Mouse (Mus musculus): ENCODE measurements around the gene Trim66. TPM values are rescaled to one million over a fixed set of nuclear protein-coding genes. Genes with fewer than 3 reads are reported as not detected.

The Trim66 gene
- polyA plus RNA-seq (2015; fragmentation: Nextera tagmentation; extraction: Ambion mirVana) = 0.04 and 0.11 TPM in 2 replicates

- Histone ChIP-seq H3K36me3 (no peaks in the 10 kb centered on the region), H3K4me2 (no peak within 1 kb of the TSS), H3K9ac (no peak within 1 kb of the TSS), H3K4me1 (peaks cover 10% of the 10 kb centered on the region; the same call in 1 of the 2 replicates), H3K9me3 (no peaks in the 10 kb centered on the region), H3K4me3 (no peak within 1 kb of the TSS), H3K27me3 (no peaks in the 10 kb centered on the region), H3K27ac (no peak within 1 kb of the TSS)
- ATAC-seq (ENCODE audit: insufficient number of reproducible peaks, low FRiP score, low TSS enrichment, low read depth) = no peak
- WGBS = 86% methylated on average over 4 of the region's 4 CpGs
Measured at GRCm38 (mm10) chr7:109508034-109508433, at the start of gene Trim66. TSS of gene Trim66 (minus strand) at chr7:109508134.

GRCm38 (mm10) chr7:109546726-109547125 is 38.8 kb upstream of the Trim66 start:
- Histone ChIP-seq H3K27ac (no peak overlapping the region), H3K36me3 (peaks cover 48% of the 10 kb centered on the region), H3K4me3 (no peak overlapping the region)

GRCm38 (mm10) chr7:109546186-109546585 is 38.3 kb upstream of the Trim66 start:
- H3K4me2 ChIP-seq = no peak overlapping the region
- ATAC-seq (ENCODE audit: insufficient number of reproducible peaks, low FRiP score, low TSS enrichment, low read depth) = no peak
- no peaks in the 10 kb centered on the region for H3K9me3 ChIP-seq
- H3K27me3 ChIP-seq = no peaks in the 10 kb centered on the region
- 76% methylated on average over 2 of the region's 2 CpGs for WGBS
- no peak overlapping the region for H3K9ac ChIP-seq
- no peak overlapping the region for H3K27ac ChIP-seq
- H3K36me3 ChIP-seq = peaks cover 52% of the 10 kb centered on the region
- peaks cover 9% of the 10 kb centered on the region; the same call in 1 of the 2 replicates for H3K4me1 ChIP-seq
- no peak overlapping the region for H3K4me3 ChIP-seq

More at GRCm38 (mm10) chr7:109546726-109547125, 38.8 kb upstream of the Trim66 start:
- H3K27me3 ChIP-seq = no peaks in the 10 kb centered on the region
- WGBS = 87% methylated on average over 5 of the region's 5 CpGs
- ATAC-seq (ENCODE audit: insufficient number of reproducible peaks, low FRiP score, low TSS enrichment, low read depth) = no peak
- no peak overlapping the region for H3K4me2 ChIP-seq
- H3K4me1 ChIP-seq = peaks cover 9% of the 10 kb centered on the region; the same call in 1 of the 2 replicates
- no peak overlapping the region for H3K9ac ChIP-seq
- H3K9me3 ChIP-seq = no peaks in the 10 kb centered on the region

GRCm38 (mm10) chr7:109545255-109545993 is 37.5 kb upstream of the Trim66 start:
- no peak overlapping the region for H3K9ac ChIP-seq
- H3K27me3 ChIP-seq = no peaks in the 10 kb centered on the region
- peaks cover 9% of the 10 kb centered on the region; the same call in 1 of the 2 replicates for H3K4me1 ChIP-seq
- no peak overlapping the region for H3K4me2 ChIP-seq
- peaks cover 55% of the 10 kb centered on the region for H3K36me3 ChIP-seq
- H3K9me3 ChIP-seq = no peaks in the 10 kb centered on the region
- WGBS = 74% methylated on average over 10 of the region's 10 CpGs
- ATAC-seq (ENCODE audit: insufficient number of reproducible peaks, low FRiP score, low TSS enrichment, low read depth) = no peak
- H3K4me3 ChIP-seq = no peak overlapping the region
- H3K27ac ChIP-seq = peak overlapping the region; percentile 63

GRCm38 (mm10) chr7:109544792-109545191 is 36.9 kb upstream of the Trim66 start:
- WGBS = 81% methylated on average over 5 of the region's 5 CpGs
- Histone ChIP-seq H3K27ac (peak overlapping the region; percentile 63), H3K9me3 (no peaks in the 10 kb centered on the region), H3K27me3 (no peaks in the 10 kb centered on the region), H3K4me2 (no peak overlapping the region), H3K4me1 (peaks cover 9% of the 10 kb centered on the region; the same call in 1 of the 2 replicates), H3K36me3 (peaks cover 54% of the 10 kb centered on the region), H3K4me3 (no peak overlapping the region), H3K9ac (no peak overlapping the region)
- no peak for ATAC-seq (ENCODE audit: insufficient number of reproducible peaks, low FRiP score, low TSS enrichment, low read depth)

GRCm38 (mm10) chr7:109542364-109542628 is 34.4 kb upstream of the Trim66 start:
- H3K27ac ChIP-seq = no peak overlapping the region
- H3K4me1 ChIP-seq = peaks cover 9% of the 10 kb centered on the region; the same call in 1 of the 2 replicates
- no peak overlapping the region for H3K9ac ChIP-seq
- H3K36me3 ChIP-seq = peaks cover 51% of the 10 kb centered on the region
- no peak for ATAC-seq (ENCODE audit: insufficient number of reproducible peaks, low FRiP score, low TSS enrichment, low read depth)
- no peaks in the 10 kb centered on the region for H3K27me3 ChIP-seq
- WGBS = 92% methylated on average over 3 of the region's 3 CpGs
- no peaks in the 10 kb centered on the region for H3K9me3 ChIP-seq
- no peak overlapping the region for H3K4me3 ChIP-seq
- H3K4me2 ChIP-seq = no peak overlapping the region

- no peak for ATAC-seq (ENCODE audit: insufficient number of reproducible peaks, low FRiP score, low TSS enrichment, low read depth)
- no peaks in the 10 kb centered on the region for H3K27me3 ChIP-seq
- no peaks in the 10 kb centered on the region for H3K9me3 ChIP-seq
- no peak overlapping the region for H3K4me3 ChIP-seq
- peaks cover 10% of the 10 kb centered on the region for H3K4me1 ChIP-seq
- no peak overlapping the region for H3K4me2 ChIP-seq
- peaks cover 51% of the 10 kb centered on the region for H3K36me3 ChIP-seq
- no peak overlapping the region for H3K9ac ChIP-seq
- H3K27ac ChIP-seq = no peak overlapping the region
- 86% methylated on average over 10 of the region's 10 CpGs for WGBS
Measured at GRCm38 (mm10) chr7:109541609-109542363, 33.9 kb upstream of the Trim66 start.

- Histone ChIP-seq H3K27ac (no peak overlapping the region), H3K9ac (no peak overlapping the region), H3K9me3 (no peaks in the 10 kb centered on the region), H3K4me3 (no peak overlapping the region), H3K36me3 (peaks cover 51% of the 10 kb centered on the region), H3K27me3 (no peaks in the 10 kb centered on the region), H3K4me2 (no peak overlapping the region), H3K4me1 (peaks cover 19% of the 10 kb centered on the region)
- ATAC-seq (ENCODE audit: insufficient number of reproducible peaks, low FRiP score, low TSS enrichment, low read depth) = no peak
Measured at GRCm38 (mm10) chr7:109540902-109541301, 33.0 kb upstream of the Trim66 start.

GRCm38 (mm10) chr7:109536451-109536946 is 28.6 kb upstream of the Trim66 start:
- Histone ChIP-seq H3K27me3 (no peaks in the 10 kb centered on the region), H3K9ac (no peak overlapping the region), H3K4me3 (no peak overlapping the region), H3K4me2 (no peak overlapping the region), H3K27ac (peak overlapping the region; percentile 74), H3K36me3 (peaks cover 50% of the 10 kb centered on the region), H3K9me3 (no peaks in the 10 kb centered on the region), H3K4me1 (peaks cover 13% of the 10 kb centered on the region)
- 16% methylated on average over 4 of the region's 4 CpGs for WGBS
- ATAC-seq (ENCODE audit: insufficient number of reproducible peaks, low FRiP score, low TSS enrichment, low read depth) = peak; percentile 83

- Histone ChIP-seq H3K27me3 (no peaks in the 10 kb centered on the region), H3K4me2 (no peak overlapping the region), H3K27ac (no peak overlapping the region), H3K9me3 (no peaks in the 10 kb centered on the region), H3K4me1 (peaks cover 13% of the 10 kb centered on the region), H3K36me3 (peaks cover 57% of the 10 kb centered on the region), H3K4me3 (no peak overlapping the region), H3K9ac (no peak overlapping the region)
- no peak for ATAC-seq (ENCODE audit: insufficient number of reproducible peaks, low FRiP score, low TSS enrichment, low read depth)
- WGBS = 94% methylated on average over 3 of the region's 3 CpGs
Measured at GRCm38 (mm10) chr7:109534921-109535320, 27.0 kb upstream of the Trim66 start.

- H3K9ac ChIP-seq = no peak overlapping the region
- WGBS = 85% methylated on average over 4 of the region's 4 CpGs
- ATAC-seq (ENCODE audit: insufficient number of reproducible peaks, low FRiP score, low TSS enrichment, low read depth) = no peak
- no peaks in the 10 kb centered on the region for H3K27me3 ChIP-seq
- H3K36me3 ChIP-seq = peaks cover 57% of the 10 kb centered on the region
- H3K9me3 ChIP-seq = no peaks in the 10 kb centered on the region
- H3K4me3 ChIP-seq = no peak overlapping the region
- H3K4me1 ChIP-seq = peaks cover 13% of the 10 kb centered on the region
- no peak overlapping the region for H3K27ac ChIP-seq
- H3K4me2 ChIP-seq = no peak overlapping the region
Measured at GRCm38 (mm10) chr7:109533888-109534287, 26.0 kb upstream of the Trim66 start.

- peaks cover 56% of the 10 kb centered on the region for H3K36me3 ChIP-seq
- ATAC-seq (ENCODE audit: insufficient number of reproducible peaks, low FRiP score, low TSS enrichment, low read depth) = no peak
- H3K4me2 ChIP-seq = no peak overlapping the region
- peaks cover 13% of the 10 kb centered on the region for H3K4me1 ChIP-seq
- H3K9me3 ChIP-seq = no peaks in the 10 kb centered on the region
- H3K4me3 ChIP-seq = no peak overlapping the region
- H3K9ac ChIP-seq = no peak overlapping the region
- WGBS = 65% methylated on average over 4 of the region's 4 CpGs
- no peaks in the 10 kb centered on the region for H3K27me3 ChIP-seq
- H3K27ac ChIP-seq = no peak overlapping the region
Measured at GRCm38 (mm10) chr7:109533129-109533528, 25.2 kb upstream of the Trim66 start.

Data from limb, embryonic 15.5 days (tissue).